Mouse (Mus musculus): ENCODE data around the gene Olfr453.

DNA sequence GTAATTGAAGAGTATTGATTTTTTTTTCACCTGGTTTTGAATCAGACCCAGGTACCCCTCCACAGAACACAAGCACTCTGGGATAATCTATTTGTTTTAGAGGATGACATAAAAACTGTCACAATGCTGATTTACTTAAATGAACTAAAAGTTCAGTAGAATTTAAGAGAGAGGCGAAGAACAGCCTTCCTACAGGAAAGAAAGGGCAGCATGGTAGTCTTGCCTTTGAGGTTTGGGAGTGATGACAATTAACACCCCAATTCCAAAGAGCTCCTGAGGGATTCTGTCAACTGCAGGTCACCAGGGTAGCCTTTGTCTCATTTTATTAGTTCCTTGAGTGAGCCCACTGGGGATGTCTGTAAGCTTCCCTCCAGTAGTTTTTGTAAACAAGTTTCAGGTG is 16.9 kb downstream of the Olfr453 start, which contains the start of gene Olfr38:
- no peak for TF ChIP-seq GABPA (IDR thresholded peaks at IDR 0.05; ENCODE audit: low read depth, low read length)
- no peak for TF ChIP-seq CTCF (IDR thresholded peaks at IDR 0.05 in 2 of 3, conservative IDR thresholded peaks at IDR 0.05 in 1 of 3; ENCODE audit: control insufficient read depth in 1 of 3, insufficient read depth in 1 of 3, low read depth in 2 of 3, low read length in 3 of 3, poor library complexity in 1 of 3, severe bottlenecking in 1 of 3)
- TF ChIP-seq MAX (IDR thresholded peaks at IDR 0.05; ENCODE audit: low read length): no peak
